Mouse (Mus musculus) adrenal gland, postnatal 0 days (tissue): ENCODE data around the gene Hist1h2br. TPM values are rescaled to one million over a fixed set of nuclear protein-coding genes. Genes with fewer than 3 reads are reported as not detected.

Experiments used
- microRNA-seq: library from miRNA; unstranded; fragments of <30 nt; microRNA quantifications from one replicate; pipeline ENCODE4, GENCODE M21; 2016; ENCODE audit warnings: borderline replicate concordance; ENCODE audit not compliant: insufficient number of aligned reads
- polyA plus RNA-seq: library from polyadenylated mRNA; unstranded; fragments of >200 nt; fragmentation: Nextera tagmentation; extraction: Ambion mirVana; gene quantifications from 2 replicates; pipeline ENCODE4 v1.2.1, GENCODE M21; 2015

Gene Hist1h2br
- polyA plus RNA-seq = 1.6 and 7.1 TPM in 2 replicates

GRCm38 (mm10) chr13:21833461-21833860 lies at the start of gene Hist1h2br, which contains the start of gene Hist1h2ap:
TSS of gene Hist1h2br (plus strand) at chr13:21833743.
TSS of gene Hist1h2ap (minus strand) at chr13:21833507.

GRCm38 (mm10) chr13:21786899-21787629 lies 46.5 kb upstream of the Hist1h2br start, which contains the start of the genes Hist1h2an and Hist1h2bp:
TSS of gene Hist1h2an (minus strand) at chr13:21787218.
TSS of gene Hist1h2bp (plus strand) at chr13:21787461.

DNA sequence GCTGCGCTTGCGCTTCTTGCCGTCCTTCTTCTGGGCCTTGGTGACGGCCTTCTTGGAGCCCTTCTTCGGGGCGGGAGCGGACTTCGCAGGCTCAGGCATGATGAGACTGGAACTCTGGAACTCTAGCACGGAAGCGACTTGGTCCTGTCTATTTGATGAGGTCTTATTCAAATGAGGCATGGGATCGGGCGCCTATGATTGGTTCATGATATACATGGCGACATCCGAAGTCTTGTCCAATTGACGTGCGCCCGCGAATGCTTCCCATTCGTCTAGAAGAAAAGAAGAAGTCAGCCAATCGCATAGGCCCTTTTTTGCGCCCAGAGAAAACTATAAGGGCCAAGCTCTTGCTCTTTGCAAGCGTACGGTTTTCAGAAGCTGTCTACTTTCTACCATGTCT lies 23.5 kb upstream of the Hist1h2br start, which contains the start of the genes Hist1h2bq and Hist1h2ao:
TSS of gene Hist1h2bq (minus strand) at position 125 of the 400 bp plus-strand sequence.
TSS of gene Hist1h2ao (plus strand) at position 393 of the 400 bp plus-strand sequence.

GRCm38 (mm10) chr13:21811539-21811938 lies 22.0 kb upstream of the Hist1h2br start, which contains the start of gene Hist1h4m:
TSS of gene Hist1h4m (plus strand) at chr13:21811746.

DNA sequence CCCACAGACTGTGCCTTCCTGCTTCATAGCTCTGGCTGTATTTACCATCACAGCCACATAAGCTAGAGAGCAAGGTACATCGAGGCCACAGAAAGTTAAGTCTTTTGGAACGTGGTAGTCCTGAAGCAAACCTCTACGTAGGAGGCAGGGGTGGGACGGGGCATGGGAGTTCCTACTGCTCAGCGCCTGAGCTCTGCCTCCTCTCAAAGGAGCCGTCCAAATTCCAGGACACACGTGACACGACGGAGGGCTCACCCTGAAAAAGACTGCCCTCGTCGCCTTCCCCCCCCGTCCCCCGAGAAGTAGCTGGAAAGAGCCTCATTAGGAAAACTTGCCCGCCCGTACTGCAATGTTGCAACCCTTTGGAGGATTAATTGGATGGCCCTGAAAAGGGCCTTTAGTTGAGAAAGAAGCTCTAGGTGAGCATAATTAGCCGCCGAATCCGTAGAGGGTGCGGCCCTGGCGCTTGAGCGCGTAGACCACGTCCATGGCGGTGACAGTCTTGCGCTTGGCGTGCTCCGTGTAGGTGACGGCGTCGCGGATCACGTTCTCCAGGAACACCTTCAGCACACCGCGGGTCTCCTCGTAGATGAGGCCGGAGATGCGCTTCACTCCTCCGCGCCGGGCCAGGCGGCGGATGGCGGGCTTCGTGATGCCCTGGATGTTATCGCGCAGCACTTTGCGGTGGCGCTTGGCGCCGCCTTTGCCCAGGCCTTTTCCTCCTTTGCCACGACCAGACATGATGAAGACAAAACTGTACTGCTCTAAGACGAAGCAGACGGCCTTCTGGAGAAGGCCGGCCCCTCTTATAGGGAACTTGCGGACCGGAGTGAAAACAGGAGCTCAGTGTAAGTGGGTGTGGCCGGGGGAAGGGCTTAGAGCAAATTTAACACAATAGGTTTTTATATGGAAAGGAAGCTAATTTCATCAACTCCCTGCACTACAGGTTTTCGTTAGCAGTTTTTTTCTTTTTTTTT lies 1.8 kb upstream of the Hist1h2br start, which contains the start of gene Hist1h4n:
TSS of gene Hist1h4n (minus strand) at position 779 of the 977 bp plus-strand sequence.

Small RNAs within 50 kb of the gene (microRNA-seq; reads per million reads assigned to microRNA genes)
- gene Gm19658 = not detected
- not detected for gene Gm44346
- not detected for gene Gm44466

Other genes starting within 250 kb of the Hist1h2br start
- not detected in 2 replicates for gene Olfr1362, start 219.7 kb upstream of the Hist1h2br start, polyA plus RNA-seq
- gene Olfr11, start 191.2 kb upstream of the Hist1h2br start, polyA plus RNA-seq = not detected in 2 replicates
- not detected in 2 replicates for gene Olfr1361, start 170.4 kb upstream of the Hist1h2br start, polyA plus RNA-seq
- gene Olfr1360, start 156.3 kb upstream of the Hist1h2br start, polyA plus RNA-seq = not detected in 2 replicates
- gene Olfr1359, start 135.6 kb upstream of the Hist1h2br start, polyA plus RNA-seq = not detected in 2 replicates
- gene Hist1h2bl, start 117.6 kb upstream of the Hist1h2br start, polyA plus RNA-seq = 1.4 TPM in 1 of 2 replicates, not detected in the other
- 6.6 and 14.9 TPM in 2 replicates for gene Hist1h2ai, start 117.3 kb upstream of the Hist1h2br start, polyA plus RNA-seq
- 0.38 and 2.1 TPM in 2 replicates for gene Hist1h3h, start 116.1 kb upstream of the Hist1h2br start, polyA plus RNA-seq
- 1.1 and 1.3 TPM in 2 replicates for gene Hist1h2bm, start 111.7 kb upstream of the Hist1h2br start, polyA plus RNA-seq
- 0.39 and 0.77 TPM in 2 replicates for gene Hist1h4j, start 98.7 kb upstream of the Hist1h2br start, polyA plus RNA-seq
- 2.2 and 2.5 TPM in 2 replicates for gene Hist1h4k, start 83.2 kb upstream of the Hist1h2br start, polyA plus RNA-seq
- gene Hist1h2ak, start 79.9 kb upstream of the Hist1h2br start, polyA plus RNA-seq = 6.3 and 6.9 TPM in 2 replicates
- gene Hist1h2bn, start 79.6 kb upstream of the Hist1h2br start, polyA plus RNA-seq = 0.83 and 1.5 TPM in 2 replicates
- gene Hist1h1b, start 53.1 kb upstream of the Hist1h2br start, polyA plus RNA-seq = 9.0 and 13.0 TPM in 2 replicates
- 55.7 and 74.2 TPM in 2 replicates for gene Hist1h3i, start 50.4 kb upstream of the Hist1h2br start, polyA plus RNA-seq
- gene Hist1h2an, start 46.5 kb upstream of the Hist1h2br start, polyA plus RNA-seq = 7.6 and 8.2 TPM in 2 replicates
- gene Hist1h2bp, start 46.3 kb upstream of the Hist1h2br start, polyA plus RNA-seq = 1.4 and 1.8 TPM in 2 replicates
- 1.4 and 6.7 TPM in 2 replicates for gene Hist1h2bq, start 23.5 kb upstream of the Hist1h2br start, polyA plus RNA-seq
- 2.0 TPM in 1 of 2 replicates, not detected in the other for gene Hist1h2ao, start 23.3 kb upstream of the Hist1h2br start, polyA plus RNA-seq
- gene Hist1h4m, start 22.0 kb upstream of the Hist1h2br start, polyA plus RNA-seq = not detected in 2 replicates
- 5.7 and 5.9 TPM in 2 replicates for gene Hist1h4n, start 1.5 kb upstream of the Hist1h2br start, polyA plus RNA-seq
- gene Hist1h2ap, start 236 bp upstream of the Hist1h2br start, polyA plus RNA-seq = 2,226 and 3,319 TPM in 2 replicates
- gene Zfp184, start 111.4 kb downstream of the Hist1h2br start, polyA plus RNA-seq = 3.3 and 5.1 TPM in 2 replicates
- not detected in 2 replicates for gene Pom121l2, start 147.5 kb downstream of the Hist1h2br start, polyA plus RNA-seq
- 0.69 and 0.87 TPM in 2 replicates for gene Prss16, start 176.0 kb downstream of the Hist1h2br start, polyA plus RNA-seq
- 4.4 TPM in 1 of 2 replicates, not detected in the other for gene Hist1h2ah, start 201.8 kb downstream of the Hist1h2br start, polyA plus RNA-seq
- gene Hist1h2bk, start 202.1 kb downstream of the Hist1h2br start, polyA plus RNA-seq = 2.2 TPM in 2 replicates
- 13.6 and 16.5 TPM in 2 replicates for gene Hist1h4i, start 207.6 kb downstream of the Hist1h2br start, polyA plus RNA-seq
- 8.9 and 16.4 TPM in 2 replicates for gene Hist1h2ag, start 209.2 kb downstream of the Hist1h2br start, polyA plus RNA-seq
- 2.6 and 4.8 TPM in 2 replicates for gene Hist1h2bj, start 209.5 kb downstream of the Hist1h2br start, polyA plus RNA-seq